Mouse (Mus musculus) left cerebral cortex, postnatal 10 days (tissue): ENCODE measurements around the gene Nup107. TPM values are rescaled to one million over a fixed set of nuclear protein-coding genes. Genes with fewer than 3 reads are reported as not detected.
A peak's percentile ranks its signal among the peaks of the same experiment; 100 is the strongest.
"Not testable (repeated sequence)": the region's sequence is repeated elsewhere in the genome, so short reads cannot be mapped to it uniquely, and the experiment has no call there.

Experiments
- DNase-seq, 2 experiments: peaks; one replicate each; pipeline ENCODE4 v3.0.0; 2021 to 2022; ENCODE audit warnings: low spot score in 2 of 2, mixed read lengths in 1 of 2; ENCODE audit errors: extremely low spot score in 1 of 2
- intact Hi-C: fragments of 180-260 bp; cut with DNase I; formaldehyde crosslinking; loops from one replicate; pipeline ENCODE4 v1.15.1; 2025
- total RNA-seq, 2 experiments: library from RNA; stranded (reverse); gene quantifications; 2 replicates each; pipeline ENCODE4 v1.2.3; 2021

Nup107 gene
- total RNA-seq, 2 experiments from 2014 or later = 16.8 to 18.0 TPM

DNA sequence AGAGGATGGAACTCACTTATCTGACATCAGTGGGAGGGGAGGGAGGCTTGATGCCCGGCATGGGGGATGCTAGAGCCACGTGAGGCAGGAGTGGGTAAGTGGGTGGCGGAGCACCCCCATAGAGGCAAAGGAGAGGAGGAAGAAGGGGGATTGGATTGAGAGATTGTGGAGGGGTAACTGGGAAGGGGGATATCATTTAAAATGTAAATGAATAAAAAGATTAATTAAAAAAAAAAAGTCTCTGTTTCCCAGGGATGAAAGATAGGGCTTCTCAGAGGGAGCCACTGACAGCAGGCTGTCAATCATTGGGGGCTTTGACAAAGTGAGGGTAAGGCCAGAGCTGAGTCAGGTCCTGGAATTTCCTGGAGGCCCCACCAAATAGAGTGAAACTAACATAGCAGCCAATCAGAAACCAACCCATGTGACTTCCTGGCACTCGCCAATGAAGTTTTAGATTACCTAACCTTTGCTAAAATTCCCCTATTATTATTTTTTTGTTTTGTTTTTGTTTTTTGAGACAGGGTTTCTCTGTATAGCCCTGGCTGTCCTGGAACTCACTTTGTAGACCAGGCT lies 77.5 kb downstream of the Nup107 start:
- DNase-seq = no peak
- intact Hi-C loops = no loop called here

DNA sequence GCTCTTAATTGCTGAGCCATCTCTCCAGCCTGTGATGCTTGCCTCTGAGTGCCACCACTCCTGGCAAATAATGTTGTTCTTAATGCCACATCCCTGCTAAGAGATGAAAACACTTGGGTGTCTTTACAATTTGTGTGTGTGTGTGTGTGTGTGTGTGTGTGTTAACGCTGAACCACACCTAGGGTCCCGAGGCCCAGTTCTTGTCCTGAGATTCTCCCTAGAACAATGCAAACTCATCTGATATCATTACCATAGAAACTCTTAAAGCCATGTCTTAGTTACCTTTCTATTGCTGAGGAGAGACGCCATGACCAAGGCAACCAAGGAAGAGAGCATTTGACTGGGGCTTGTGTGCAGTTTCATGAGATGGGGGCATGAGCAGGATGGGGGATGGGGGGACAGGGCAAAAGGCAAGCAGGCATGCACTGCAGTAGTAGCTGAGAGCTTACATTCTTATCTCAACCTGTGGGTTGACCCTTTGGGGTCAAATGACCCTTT lies 78.4 kb downstream of the Nup107 start:
- intact Hi-C loops = no loop called here
- DNase-seq = no peak

- DNase-seq = no peak
- intact Hi-C loops = no loop called here
Observed at GRCm38 (mm10) chr10:117713466-117713865, 79.0 kb downstream of the Nup107 start.

DNA sequence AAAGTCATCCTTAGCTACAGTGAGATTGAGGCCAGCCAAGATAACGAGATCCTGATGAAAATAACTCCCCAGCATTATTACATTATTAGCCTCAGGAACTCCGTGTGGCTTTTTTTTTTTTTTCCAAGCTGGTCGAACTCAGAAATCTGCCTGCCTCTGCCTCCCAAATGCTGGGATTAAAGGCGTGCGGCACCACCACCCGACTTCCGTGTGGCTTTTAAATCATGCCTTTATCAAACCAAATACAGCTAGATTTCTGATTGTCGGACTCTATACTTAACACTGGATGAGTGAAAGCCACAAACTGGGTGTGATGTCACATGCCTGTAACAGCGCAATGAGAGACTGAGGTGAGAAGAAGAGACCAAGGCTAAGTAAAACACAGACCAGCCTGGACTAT lies 79.6 kb downstream of the Nup107 start:
- no peak for DNase-seq
- intact Hi-C loops = no loop called here

- intact Hi-C loops = no loop called here
- DNase-seq = no peak
Observed at GRCm38 (mm10) chr10:117712191-117712754, 80.2 kb downstream of the Nup107 start.

GRCm38 (mm10) chr10:117711408-117711807 lies 81.1 kb downstream of the Nup107 start:
- DNase-seq = no peak
- intact Hi-C loops = no loop called here

GRCm38 (mm10) chr10:117710604-117711141 lies 81.8 kb downstream of the Nup107 start, which contains the start of gene Mdm2:
Gene Mdm2 (minus strand): TSS chr10:117710758.
- DNase-seq = peak; percentile 94 to 97
- intact Hi-C loops = no loop called here

GRCm38 (mm10) chr10:117709930-117710603 lies 82.4 kb downstream of the Nup107 start:
- intact Hi-C loops = no loop called here
- DNase-seq = peak; percentile 46 to 89

DNA sequence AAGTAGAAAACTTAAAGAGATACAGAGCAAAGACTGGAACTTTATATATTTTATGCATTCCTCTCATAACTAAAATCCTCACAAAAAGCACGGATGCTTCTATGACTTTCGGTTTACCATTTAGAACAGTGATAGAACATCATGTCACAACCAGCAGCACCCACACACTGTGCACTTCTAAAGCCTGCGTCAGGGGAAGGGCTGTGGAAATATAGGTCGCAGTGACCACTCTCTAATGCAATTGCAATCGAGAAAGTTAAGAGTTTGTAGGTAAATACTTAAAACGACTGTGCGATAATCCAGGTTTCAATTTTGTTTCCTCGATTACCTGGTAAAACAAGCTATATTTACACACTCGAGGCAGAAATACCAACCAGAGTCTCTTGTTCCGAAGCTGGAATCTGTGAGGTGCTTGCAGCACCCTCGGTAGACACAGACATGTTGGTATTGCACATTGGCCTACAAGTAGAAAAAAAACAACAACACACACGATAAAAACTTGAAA lies 83.1 kb downstream of the Nup107 start:
- intact Hi-C loops = no loop called here
- no peak for DNase-seq

- DNase-seq = no peak
- intact Hi-C loops = no loop called here
Observed at GRCm38 (mm10) chr10:117708856-117709255, 83.6 kb downstream of the Nup107 start.

GRCm38 (mm10) chr10:117708376-117708775 lies 84.1 kb downstream of the Nup107 start:
- DNase-seq = no peak
- intact Hi-C loops = no loop called here

DNA sequence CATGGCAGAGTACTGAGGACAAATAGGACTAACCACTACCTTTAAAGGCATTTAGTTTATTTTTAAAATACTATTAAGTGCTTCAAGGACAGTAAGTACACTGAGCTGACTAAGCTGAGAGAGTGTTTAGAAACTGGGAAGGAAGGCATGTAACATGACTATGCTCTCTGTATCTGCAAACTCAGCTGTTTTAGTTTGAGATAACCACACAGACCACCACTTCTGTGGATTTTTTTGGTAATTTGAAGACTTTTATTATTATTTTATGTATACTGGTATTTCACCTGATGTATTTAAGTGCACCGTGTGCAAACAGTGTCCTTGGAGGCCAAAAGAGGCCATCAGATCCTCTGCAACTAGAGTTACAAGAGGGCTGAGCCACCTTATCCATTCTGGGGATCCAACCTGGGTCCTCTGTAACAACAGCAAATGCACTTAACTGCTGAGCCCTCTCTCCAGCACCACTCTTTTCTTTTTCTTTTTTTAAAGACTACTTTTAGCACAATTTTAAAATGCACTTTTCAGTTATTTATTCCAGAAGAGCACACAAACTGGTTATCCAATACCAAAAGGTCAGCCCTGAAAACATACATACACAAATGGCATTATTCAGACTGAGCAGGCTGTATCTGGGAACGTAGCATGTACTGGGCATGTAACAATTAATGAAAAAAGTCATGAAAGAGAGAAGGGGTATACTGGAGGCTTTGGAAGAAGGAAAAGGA lies 85.2 kb downstream of the Nup107 start:
- DNase-seq = no peak
- intact Hi-C loops = no loop called here

GRCm38 (mm10) chr10:117706440-117706839 lies 86.1 kb downstream of the Nup107 start:
- intact Hi-C loops = no loop called here
- DNase-seq = no peak

- intact Hi-C loops = no loop called here
Observed at GRCm38 (mm10) chr10:117705806-117706205, 86.7 kb downstream of the Nup107 start.

GRCm38 (mm10) chr10:117704964-117705335 lies 87.6 kb downstream of the Nup107 start:
- no peak for DNase-seq
- intact Hi-C loops = no loop called here

More at GRCm38 (mm10) chr10:117705806-117706205, 86.7 kb downstream of the Nup107 start:
- no peak for DNase-seq

GRCm38 (mm10) chr10:117704314-117704963 lies 88.1 kb downstream of the Nup107 start:
- intact Hi-C loops, DNase-seq: not testable (repeated sequence)

DNA sequence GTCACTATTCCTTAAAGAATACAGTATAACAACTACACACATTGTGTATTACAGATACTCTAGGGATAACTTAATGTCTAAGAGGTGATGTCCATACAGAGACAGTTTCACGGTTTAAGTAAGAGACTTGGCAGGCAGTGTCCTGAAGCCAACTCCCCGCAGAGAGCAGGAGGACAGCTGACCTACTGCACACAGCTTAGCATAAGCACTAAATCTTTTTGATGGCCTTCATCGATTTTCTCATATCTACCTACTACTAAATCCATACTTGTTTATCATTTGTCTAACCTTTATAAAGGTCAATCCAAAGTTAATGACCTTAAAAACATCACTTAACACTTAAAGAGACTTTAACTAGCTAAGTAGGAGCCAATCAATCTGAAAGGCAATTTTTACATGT lies 89.0 kb downstream of the Nup107 start:
- DNase-seq = no peak
- intact Hi-C loops = no loop called here

DNA sequence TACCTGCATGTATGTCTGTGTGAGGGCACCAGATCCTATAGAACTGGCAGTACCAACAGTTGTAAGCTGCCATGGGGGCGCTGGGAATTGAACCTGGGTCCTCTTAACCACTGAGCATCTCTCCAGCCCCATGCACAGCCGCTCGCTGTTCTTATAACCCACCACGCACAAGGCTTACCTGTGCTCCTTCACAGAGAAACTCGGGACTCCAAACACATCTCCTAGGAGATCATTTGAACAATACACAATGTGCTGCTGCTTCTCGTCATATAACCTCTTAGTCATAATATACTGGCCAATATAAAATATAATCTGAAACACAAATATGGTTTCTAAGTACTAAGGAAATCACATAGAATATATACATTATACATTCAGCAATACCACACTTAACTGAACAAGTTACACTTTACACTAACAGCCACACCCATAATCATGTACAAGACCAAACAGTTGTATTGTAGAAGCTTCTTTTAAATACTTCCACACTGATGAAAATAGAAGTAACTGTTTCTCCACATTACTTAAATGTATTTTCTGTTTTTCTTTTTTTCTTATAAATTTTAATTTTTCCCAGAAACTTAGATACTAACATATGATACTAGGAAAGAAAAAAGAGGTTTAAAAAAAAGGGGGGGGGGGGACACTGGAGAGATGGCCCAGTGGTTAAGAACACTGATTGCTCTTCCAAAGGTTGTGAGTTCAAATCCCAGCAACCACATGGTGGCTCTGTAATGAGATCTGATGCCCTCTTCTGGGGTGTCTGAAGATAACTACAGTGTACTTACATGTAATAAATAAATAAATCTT lies 90.3 kb downstream of the Nup107 start:
- intact Hi-C loops = no loop called here
- DNase-seq = no peak
